Mouse (Mus musculus): ENCODE results near the gene Gclc. TPM values are rescaled to one million over a fixed set of nuclear protein-coding genes. Genes with fewer than 3 reads are reported as not detected.
A peak's percentile ranks its signal among the peaks of the same experiment; 100 is the strongest.
"Not testable (repeated sequence)": the region's sequence is repeated elsewhere in the genome, so short reads cannot be mapped to it uniquely, and the experiment has no call there.

Gene Gclc
- polyA plus RNA-seq, 1 experiment from 2014 or later = 44.6 TPM

- DNase-seq (ENCODE audit: low spot score) = no peak
- no peak for TF ChIP-seq CTCF (IDR thresholded peaks at IDR 0.05; ENCODE audit: low read depth)
- WGBS = 58% methylated on average over 1 of the region's 1 CpGs
These were observed 12.9 kb upstream of the Gclc start for GRCm38 (mm10) chr9:77741452-77741851.

GRCm38 (mm10) chr9:77744798-77745197 is 9.5 kb upstream of the Gclc start:
- DNase-seq (ENCODE audit: low spot score) = no peak
- Histone ChIP-seq H3K27me3 (ENCODE audit: insufficient read depth, low read length) (no peaks in the 10 kb centered on the region), H3K36me3 (ENCODE audit: insufficient read depth, low read length) (no peaks in the 10 kb centered on the region), H3K9me3 (replicated peaks; ENCODE audit: low read length) (no peaks in the 10 kb centered on the region), H3K27ac (peak overlapping the region; percentile 36; the same call in 1 of the 2 replicates), H3K4me1 (replicated peaks; ENCODE audit: insufficient read depth, low read length) (no peaks in the 10 kb centered on the region), H3K4me2 (ENCODE audit: low read length) (no peak overlapping the region), H3K9ac (ENCODE audit: low read depth, low read length) (no peak overlapping the region), H3K4me3 (replicated peaks; ENCODE audit: low read depth, low read length) (no peak overlapping the region)
- WGBS = 58% methylated on average over 3 of the region's 3 CpGs
- no peak for TF ChIP-seq CTCF (IDR thresholded peaks at IDR 0.05; ENCODE audit: low read depth)
- ATAC-seq (replicated peaks; ENCODE audit: low FRiP score, low read depth) = peak; percentile 74

More at GRCm38 (mm10) chr9:77741452-77741851, 12.9 kb upstream of the Gclc start:
- H3K4me3 ChIP-seq (replicated peaks; ENCODE audit: low read depth, low read length) = no peak overlapping the region
- H3K27ac ChIP-seq = no peak overlapping the region
- no peaks in the 10 kb centered on the region for H3K36me3 ChIP-seq (ENCODE audit: insufficient read depth, low read length)
- H3K9me3 ChIP-seq (replicated peaks; ENCODE audit: low read length) = no peaks in the 10 kb centered on the region
- no peak overlapping the region for H3K4me2 ChIP-seq (ENCODE audit: low read length)
- H3K9ac ChIP-seq (ENCODE audit: low read depth, low read length) = no peak overlapping the region
- H3K27me3 ChIP-seq (ENCODE audit: insufficient read depth, low read length) = no peaks in the 10 kb centered on the region
- no peak for ATAC-seq (replicated peaks; ENCODE audit: low FRiP score, low read depth)
- H3K4me1 ChIP-seq (replicated peaks; ENCODE audit: insufficient read depth, low read length) = no peaks in the 10 kb centered on the region

GRCm38 (mm10) chr9:77746315-77746714 is 8.0 kb upstream of the Gclc start:
- Histone ChIP-seq H3K4me3 (replicated peaks; ENCODE audit: low read depth, low read length) (no peak overlapping the region), H3K4me1 (replicated peaks; ENCODE audit: insufficient read depth, low read length) (0 out of 2 replicates have a peak, but pooled peaks cover 1% of the 10 kb centered on the region), H3K27me3 (ENCODE audit: insufficient read depth, low read length) (no peaks in the 10 kb centered on the region), H3K36me3 (ENCODE audit: insufficient read depth, low read length) (no peaks in the 10 kb centered on the region), H3K9me3 (replicated peaks; ENCODE audit: low read length) (no peaks in the 10 kb centered on the region), H3K9ac (ENCODE audit: low read depth, low read length) (no peak overlapping the region), H3K4me2 (ENCODE audit: low read length) (no peak overlapping the region), H3K27ac (no peak overlapping the region)
- no peak for TF ChIP-seq CTCF (IDR thresholded peaks at IDR 0.05; ENCODE audit: low read depth)
- ATAC-seq (replicated peaks; ENCODE audit: low FRiP score, low read depth) (no peak), DNase-seq (ENCODE audit: low spot score) (no peak)
- 19% methylated on average over 2 of the region's 2 CpGs for WGBS

- not testable (repeated sequence) for H3K4me1 ChIP-seq (replicated peaks; ENCODE audit: insufficient read depth, low read length); H3K9me3 ChIP-seq (replicated peaks; ENCODE audit: low read length); ATAC-seq (replicated peaks; ENCODE audit: low FRiP score, low read depth); H3K27ac ChIP-seq; H3K27me3 ChIP-seq (ENCODE audit: insufficient read depth, low read length); H3K36me3 ChIP-seq (ENCODE audit: insufficient read depth, low read length); H3K4me2 ChIP-seq (ENCODE audit: low read length); H3K9ac ChIP-seq (ENCODE audit: low read depth, low read length); H3K4me3 ChIP-seq (replicated peaks; ENCODE audit: low read depth, low read length); DNase-seq (ENCODE audit: low spot score)
- 81% methylated on average over 1 of the region's 1 CpGs for WGBS
These were observed 6.0 kb upstream of the Gclc start for GRCm38 (mm10) chr9:77748292-77748691.

GRCm38 (mm10) chr9:77750133-77751060 is 3.9 kb upstream of the Gclc start:
- Histone ChIP-seq H3K36me3 (ENCODE audit: insufficient read depth, low read length) (no peaks in the 10 kb centered on the region), H3K4me1 (replicated peaks; ENCODE audit: insufficient read depth, low read length) (0 out of 2 replicates have a peak, but pooled peaks cover 2% of the 10 kb centered on the region), H3K4me3 (replicated peaks; ENCODE audit: low read depth, low read length) (peak overlapping the region; percentile 57), H3K27me3 (ENCODE audit: insufficient read depth, low read length) (no peaks in the 10 kb centered on the region), H3K27ac (peak overlapping the region; percentile 96), H3K9me3 (replicated peaks; ENCODE audit: low read length) (no peaks in the 10 kb centered on the region), H3K4me2 (ENCODE audit: low read length) (peak overlapping the region; percentile 86), H3K9ac (ENCODE audit: low read depth, low read length) (peak overlapping the region; percentile 73)
- ATAC-seq (replicated peaks; ENCODE audit: low FRiP score, low read depth) (peak; percentile 84), DNase-seq (ENCODE audit: low spot score) (peak; percentile 94)
- no peak for TF ChIP-seq CTCF (IDR thresholded peaks at IDR 0.05; ENCODE audit: low read depth)
- WGBS = under 1% methylated on average over 79 of the region's 79 CpGs

GRCm38 (mm10) chr9:77751091-77751521 is 3.2 kb upstream of the Gclc start:
- TF ChIP-seq CTCF (IDR thresholded peaks at IDR 0.05; ENCODE audit: low read depth) = no peak
- H3K4me1 ChIP-seq (replicated peaks; ENCODE audit: insufficient read depth, low read length) = 0 out of 2 replicates have a peak, but pooled peaks cover 2% of the 10 kb centered on the region

More at GRCm38 (mm10) chr9:77751091-77751521, 3.2 kb upstream of the Gclc start:
- Histone ChIP-seq H3K27me3 (ENCODE audit: insufficient read depth, low read length) (no peaks in the 10 kb centered on the region), H3K4me3 (replicated peaks; ENCODE audit: low read depth, low read length) (peak overlapping the region; percentile 57), H3K9me3 (replicated peaks; ENCODE audit: low read length) (no peaks in the 10 kb centered on the region), H3K27ac (peak overlapping the region; percentile 96), H3K36me3 (ENCODE audit: insufficient read depth, low read length) (no peaks in the 10 kb centered on the region), H3K4me2 (ENCODE audit: low read length) (peak overlapping the region; percentile 86), H3K9ac (ENCODE audit: low read depth, low read length) (peak overlapping the region; percentile 73)
- 2% methylated on average over 12 of the region's 12 CpGs for WGBS
- ATAC-seq (replicated peaks; ENCODE audit: low FRiP score, low read depth) (no peak; the same call in 1 of the 2 replicates), DNase-seq (ENCODE audit: low spot score) (no peak)
